Mouse (Mus musculus) kidney, adult 2 months (tissue): ENCODE measurements around the gene Dis3.

ENCODE experiments used
- CTCF ChIP-seq: fragments of 200-500 bp; conservative IDR thresholded peaks from 2 replicates; pipeline ENCODE4 v1.5.1; 2011; ENCODE audit warnings: low read depth, mild to moderate bottlenecking, control low read depth, low read length, moderate library complexity, mixed read lengths; ENCODE audit not compliant: insufficient read depth, insufficient read length
- POLR2A ChIP-seq: fragments of 200-500 bp; IDR thresholded peaks from one replicate; pipeline ENCODE4 v1.6.1; 2011; ENCODE audit warnings: low read depth, low read length, control low read depth

GRCm38 (mm10) chr14:99117576-99117975 lies 18.0 kb upstream of the Dis3 start:
- no peak for TF ChIP-seq POLR2A
- TF ChIP-seq CTCF, result no peak
